Mouse (Mus musculus) bone marrow macrophage, adult 2 months (primary cell): Measurements from ENCODE around the gene Mvb12b.

Source experiments
- CTCF ChIP-seq: IDR thresholded peaks from 2 replicates; pipeline ENCODE4 v1.5.1; 2012; ENCODE audit warnings: low read depth, mild to moderate bottlenecking, low read length, moderate library complexity
- POLR2A ChIP-seq: IDR thresholded peaks from 2 replicates; pipeline ENCODE4 v1.6.1; 2012; ENCODE audit warnings: mild to moderate bottlenecking, low read depth, low read length, borderline replicate concordance

DNA sequence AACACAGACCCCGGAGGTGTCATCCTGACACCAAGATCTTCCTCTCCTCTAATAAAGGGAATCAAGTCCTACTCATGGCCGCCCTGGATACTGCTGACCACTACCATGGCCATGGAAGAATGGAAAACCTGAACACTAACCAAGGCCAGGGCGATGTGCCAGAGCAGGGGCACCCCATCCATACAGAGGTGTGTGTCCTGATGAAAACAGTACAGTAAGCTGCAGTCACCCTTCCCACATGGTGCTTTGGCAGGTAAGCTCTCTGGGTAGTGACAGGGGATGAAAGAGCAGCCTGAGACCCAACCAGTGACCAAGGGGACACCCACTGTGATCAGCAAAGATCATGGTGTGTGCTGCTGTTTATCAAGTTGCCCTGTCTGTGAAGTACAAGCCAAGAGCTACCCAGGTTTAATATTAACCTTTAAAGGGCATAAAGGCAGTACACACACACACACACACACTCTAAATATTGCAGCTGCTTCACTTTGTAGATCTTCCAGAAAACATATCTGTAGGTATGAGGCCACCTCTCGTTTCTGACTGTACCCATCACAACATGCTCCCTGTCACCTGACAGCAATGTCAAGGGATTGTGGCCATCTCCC lies 117.1 kb downstream of the Mvb12b start:
- TF ChIP-seq CTCF (no peak), POLR2A (no peak)
